Mouse (Mus musculus): ENCODE data around the gene Cdc45. TPM values are rescaled to one million over a fixed set of nuclear protein-coding genes. Genes with fewer than 3 reads are reported as not detected.

The Cdc45 gene
- polyA plus RNA-seq, 3 experiments from 2014 or later, result 4.4 to 32.2 (median 6.3) TPM

DNA sequence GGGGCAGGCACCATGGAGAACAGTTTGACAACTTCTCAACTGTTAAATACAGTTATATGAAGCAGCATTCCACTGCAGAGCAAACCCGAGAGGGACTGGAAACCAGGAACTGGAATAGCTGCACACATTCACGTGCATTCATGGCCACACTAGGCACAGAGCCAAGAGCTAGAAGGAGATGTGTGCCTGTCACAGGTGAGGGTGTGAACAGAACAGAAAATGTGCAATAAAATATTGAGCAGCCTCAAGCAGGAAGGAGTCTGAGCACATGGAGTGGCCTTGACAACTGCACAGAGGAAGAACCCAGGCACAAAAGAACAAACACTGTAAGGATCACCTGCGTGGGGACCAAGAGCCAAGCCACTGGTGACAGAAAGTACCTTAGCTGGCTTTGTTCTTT lies 81.1 kb downstream of the Cdc45 start:
- no peak for ATAC-seq

Other genes with a start within 250 kb of the Cdc45 start
- not detected for gene Tbx1, start 221.3 kb downstream of the Cdc45 start, polyA plus RNA-seq (2017; shearing (Covaris generic))
- not detected for gene Gp1bb, start 189.6 kb downstream of the Cdc45 start, polyA plus RNA-seq (2017; shearing (Covaris generic))
- not detected for gene Gm49601, start 185.6 kb downstream of the Cdc45 start, polyA plus RNA-seq (2017; shearing (Covaris generic))
- under 1 TPM; 0.72 to 0.78 (median 0.77) TPM for gene Sept5, start 182.0 kb downstream of the Cdc45 start, polyA plus RNA-seq (2017; shearing (Covaris generic))
- gene Cldn5, start 35.1 kb downstream of the Cdc45 start, polyA plus RNA-seq (2017; shearing (Covaris generic)), result not detected
- 100 to 1,000 TPM; 119 to 181 (median 138) TPM for gene Ufd1, start 208 bp downstream of the Cdc45 start, polyA plus RNA-seq (2017; shearing (Covaris generic))
- gene 2510002D24Rik, start 24.6 kb upstream of the Cdc45 start, polyA plus RNA-seq (2017; shearing (Covaris generic)), result 100 to 1,000 TPM in 1 of 3 experiments, 10 to 100 TPM in 2; 69.8 to 105 (median 79.3) TPM
- not detected for gene Gm28539, start 24.6 kb upstream of the Cdc45 start, polyA plus RNA-seq (2017; shearing (Covaris generic))
- gene Mrpl40, start 64.9 kb upstream of the Cdc45 start, polyA plus RNA-seq (2017; shearing (Covaris generic)), result 100 to 1,000 TPM in 1 of 3 experiments, 10 to 100 TPM in 2; 83.3 to 106 (median 88.3) TPM
- gene Hira, start 65.0 kb upstream of the Cdc45 start, polyA plus RNA-seq (2017; shearing (Covaris generic)), result 10 to 100 TPM in 2 of 3 experiments, 1 to 10 TPM in 1; 7.9 to 10.8 (median 10.4) TPM